Mouse (Mus musculus) forebrain, embryonic 14.5 days (tissue): Measurements from ENCODE around the gene Jsrp1. TPM values are rescaled to one million over a fixed set of nuclear protein-coding genes. Genes with fewer than 3 reads are reported as not detected.

ENCODE experiments used
- ATAC-seq: fragments of 200-750 bp; cut with Nextera tagmentation; 2 replicates; pipeline ENCODE4 v1.8.0; 2017; ENCODE audit warnings: mild to moderate bottlenecking, moderate library complexity
- DNase-seq: peaks from one replicate; pipeline ENCODE4 v3.0.0-alpha.2; 2015; ENCODE audit warnings: low spot score
- H3K27ac ChIP-seq: fragments of 300-500 bp; sonication (generic); 2 replicates; pipeline ENCODE4 v1.5.1; 2014; ENCODE audit warnings: low read depth, mild to moderate bottlenecking, control low read depth, low read length, moderate library complexity
- H3K27me3 ChIP-seq: fragments of 300-500 bp; sonication (generic); replicated peaks from 2 replicates; pipeline ENCODE4 v1.6.1; 2014; ENCODE audit warnings: low read length, control low read depth, mixed read lengths; ENCODE audit not compliant: control insufficient read depth, insufficient read depth
- H3K36me3 ChIP-seq: fragments of 300-500 bp; sonication (generic); 2 replicates; pipeline ENCODE4 v1.6.1; 2014; ENCODE audit warnings: low read length, control low read depth; ENCODE audit not compliant: control insufficient read depth, insufficient read depth
- H3K4me1 ChIP-seq: fragments of 300-500 bp; sonication (generic); 2 replicates; pipeline ENCODE4 v1.6.1; 2014; ENCODE audit warnings: antibody characterized with exemption, low read length, control low read depth; ENCODE audit not compliant: control insufficient read depth, insufficient read depth
- H3K4me2 ChIP-seq: fragments of 300-500 bp; sonication (generic); 2 replicates; pipeline ENCODE4 v1.6.1; 2014; ENCODE audit warnings: mild to moderate bottlenecking, control low read depth, low read length
- H3K4me3 ChIP-seq: fragments of 300-500 bp; sonication (generic); 2 replicates; pipeline ENCODE4 v1.5.1; 2014; ENCODE audit warnings: low read depth, low read length, control low read depth
- H3K9ac ChIP-seq: fragments of 300-500 bp; sonication (generic); 2 replicates; pipeline ENCODE4 v1.6.1; 2014; ENCODE audit warnings: mild to moderate bottlenecking, low read length, control low read depth, moderate library complexity
- H3K9me3 ChIP-seq: fragments of 300-500 bp; sonication (generic); replicated peaks from 2 replicates; pipeline ENCODE4 v1.6.1; 2016; ENCODE audit warnings: low read length, control low read depth, mixed read lengths; ENCODE audit not compliant: control insufficient read depth
- WGBS: fragments of 180-500 bp; shearing (Covaris S2); extraction: QIAGEN DNeasy Blood & Tissue Kit; methylation state at CpG from one replicate; pipeline ENCODE4 v1.1.7; 2014; 5-methylcytosine and 5-hydroxymethylcytosine counted together
- polyA plus RNA-seq: library from polyadenylated mRNA; unstranded; fragments of >200 nt; fragmentation: Nextera tagmentation; extraction: Ambion mirVana; gene quantifications from 2 replicates; pipeline ENCODE4 v1.2.1, GENCODE M21; 2014

The Jsrp1 gene
- polyA plus RNA-seq, 1 experiment from 2014 or later: 0.30 TPM

DNA sequence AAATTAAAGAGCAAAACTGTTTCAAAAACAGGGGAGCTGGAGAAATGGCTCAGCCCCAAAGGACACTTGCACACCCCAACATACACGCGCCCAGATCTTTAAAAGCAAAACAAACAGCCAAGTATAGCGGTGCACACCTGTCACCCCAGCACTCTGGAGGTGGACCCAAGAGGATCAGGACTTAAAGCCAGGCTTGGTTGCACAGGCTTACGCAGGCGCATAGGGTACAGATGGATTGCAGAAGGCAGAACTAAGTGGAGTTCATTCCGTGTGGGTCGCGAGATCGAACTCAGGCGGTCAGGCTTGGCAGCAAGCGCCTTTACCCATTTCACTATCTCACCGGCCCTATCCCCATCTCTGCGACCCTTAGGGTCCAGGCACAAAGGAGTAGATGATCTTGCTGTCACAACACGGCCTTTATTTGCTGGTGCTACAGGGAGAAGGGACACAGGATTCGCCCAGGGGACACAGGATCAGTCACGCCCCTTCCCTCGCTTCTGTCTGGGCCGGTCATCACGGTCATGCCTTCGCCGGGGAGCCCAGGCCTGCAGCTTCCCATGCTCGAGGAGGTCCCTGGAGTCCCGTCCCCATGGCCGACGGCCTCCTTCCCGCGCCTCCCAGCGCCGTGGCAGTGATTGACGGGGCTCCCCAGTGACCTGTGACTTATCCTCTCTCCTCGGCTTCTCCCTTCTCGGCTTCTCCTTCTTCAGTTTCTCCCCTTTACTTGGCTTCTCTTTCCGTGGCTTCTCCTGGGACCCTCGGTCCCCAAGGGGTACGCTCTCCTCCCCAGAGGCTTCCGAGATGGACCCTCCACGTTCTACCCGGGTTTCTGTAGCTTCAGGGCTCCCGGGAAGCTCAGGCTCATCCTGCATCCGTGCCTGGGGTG lies 5.0 kb downstream of the Jsrp1 start:
- H3K4me2 ChIP-seq: 0 out of 2 replicates have a peak overlapping the region, but pooled peaks have one; percentile 6
- no peak overlapping the region for H3K27ac ChIP-seq
- H3K36me3 ChIP-seq: peaks cover 21% of the 10 kb centered on the region
- H3K4me1 ChIP-seq: peaks cover 12% of the 10 kb centered on the region
- DNase-seq: no peak
- WGBS: 17% methylated on average over 40 of the region's 40 CpGs
- no peak for ATAC-seq
- no peak overlapping the region for H3K9ac ChIP-seq
- H3K9me3 ChIP-seq: no peaks in the 10 kb centered on the region
- H3K27me3 ChIP-seq: peaks cover 17% of the 10 kb centered on the region
- H3K4me3 ChIP-seq: no peak overlapping the region

DNA sequence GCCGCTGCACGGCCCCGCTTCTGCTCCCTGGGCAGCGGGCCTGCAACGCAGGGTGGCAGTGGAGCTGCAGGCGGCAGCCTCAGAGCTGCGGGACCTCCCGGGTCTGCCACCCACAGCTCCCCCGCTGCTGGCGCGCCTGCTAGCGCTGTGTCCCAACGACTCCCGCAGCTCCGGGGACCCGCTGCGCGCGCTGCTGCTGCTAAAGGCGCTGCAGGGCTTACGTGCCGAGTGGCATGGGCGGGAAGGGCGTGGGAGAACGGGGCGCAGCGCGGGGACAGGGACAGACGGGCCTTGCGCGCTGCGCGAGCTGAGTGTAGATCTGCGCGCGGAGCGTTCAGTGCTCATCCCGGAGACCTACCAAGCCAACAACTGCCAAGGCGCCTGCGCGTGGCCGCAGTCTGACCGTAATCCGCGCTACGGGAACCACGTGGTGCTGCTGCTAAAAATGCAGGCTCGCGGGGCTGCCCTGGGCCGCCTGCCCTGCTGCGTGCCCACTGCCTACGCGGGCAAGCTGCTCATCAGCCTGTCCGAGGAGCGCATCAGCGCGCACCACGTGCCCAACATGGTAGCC lies 6.2 kb downstream of the Jsrp1 start:
- ATAC-seq: peak; percentile 86
- Histone ChIP-seq H3K9ac (peak overlapping the region; percentile 74), H3K9me3 (no peaks in the 10 kb centered on the region), H3K27ac (peak overlapping the region; percentile 80), H3K4me3 (peak overlapping the region; percentile 43), H3K27me3 (peaks cover 17% of the 10 kb centered on the region), H3K36me3 (peaks cover 33% of the 10 kb centered on the region), H3K4me2 (peak overlapping the region; percentile 94), H3K4me1 (peaks cover 12% of the 10 kb centered on the region)
- WGBS: 2% methylated on average over 58 of the region's 58 CpGs
- peak; percentile 88 for DNase-seq

- Histone ChIP-seq H3K4me3 (peak overlapping the region; percentile 43), H3K36me3 (peaks cover 40% of the 10 kb centered on the region), H3K27ac (peak overlapping the region; percentile 80), H3K9ac (peak overlapping the region; percentile 74), H3K9me3 (no peaks in the 10 kb centered on the region), H3K27me3 (peaks cover 17% of the 10 kb centered on the region), H3K4me1 (peaks cover 12% of the 10 kb centered on the region), H3K4me2 (peak overlapping the region; percentile 94)
- peak; percentile 7; the same call in 1 of the 2 replicates for ATAC-seq
- 48% methylated on average over 34 of the region's 34 CpGs for WGBS
- no peak for DNase-seq
Measured at GRCm38 (mm10) chr10:80806341-80807056, 6.8 kb downstream of the Jsrp1 start.

- no peak overlapping the region for H3K9ac ChIP-seq
- H3K27ac ChIP-seq: no peak overlapping the region
- peaks cover 17% of the 10 kb centered on the region for H3K27me3 ChIP-seq
- H3K4me2 ChIP-seq: no peak overlapping the region
- H3K9me3 ChIP-seq: no peaks in the 10 kb centered on the region
- peak; percentile 51 for DNase-seq
- peaks cover 45% of the 10 kb centered on the region for H3K36me3 ChIP-seq
- 21% methylated on average over 3 of the region's 3 CpGs for WGBS
- H3K4me1 ChIP-seq: peaks cover 12% of the 10 kb centered on the region
- ATAC-seq: 0 out of 2 replicates have a peak, but pooled peaks have one; percentile 21
- no peak overlapping the region for H3K4me3 ChIP-seq
Measured at GRCm38 (mm10) chr10:80805925-80806324, 7.4 kb downstream of the Jsrp1 start.

- no peak overlapping the region for H3K27ac ChIP-seq
- H3K27me3 ChIP-seq: peaks cover 16% of the 10 kb centered on the region
- ATAC-seq (no peak), DNase-seq (no peak)
- H3K9me3 ChIP-seq: no peaks in the 10 kb centered on the region
- H3K4me1 ChIP-seq: peaks cover 13% of the 10 kb centered on the region
- H3K9ac ChIP-seq: no peak overlapping the region
- H3K4me3 ChIP-seq: no peak overlapping the region
- no peak overlapping the region for H3K4me2 ChIP-seq
- 74% methylated on average over 5 of the region's 5 CpGs for WGBS
- H3K36me3 ChIP-seq: peaks cover 51% of the 10 kb centered on the region
Measured at GRCm38 (mm10) chr10:80805322-80805721, 8.0 kb downstream of the Jsrp1 start.

GRCm38 (mm10) chr10:80804916-80805315 lies 8.4 kb downstream of the Jsrp1 start, which contains the start of gene Amh:
Amh (plus strand) TSS chr10:80805243.
- H3K27me3 ChIP-seq: peaks cover 12% of the 10 kb centered on the region
- ATAC-seq (no peak), DNase-seq (no peak)
- no peaks in the 10 kb centered on the region for H3K9me3 ChIP-seq
- no peak within 1 kb of the TSS for H3K4me2 ChIP-seq
- peaks cover 13% of the 10 kb centered on the region for H3K4me1 ChIP-seq
- peaks cover 55% of the 10 kb centered on the region for H3K36me3 ChIP-seq
- no peak within 1 kb of the TSS for H3K9ac ChIP-seq
- H3K4me3 ChIP-seq: no peak within 1 kb of the TSS
- H3K27ac ChIP-seq: no peak within 1 kb of the TSS
- WGBS: 60% methylated on average over 6 of the region's 6 CpGs

GRCm38 (mm10) chr10:80804340-80804739 lies 9.0 kb downstream of the Jsrp1 start:
- peaks cover 8% of the 10 kb centered on the region; the same call in 1 of the 2 replicates for H3K27me3 ChIP-seq
- H3K4me3 ChIP-seq: no peak overlapping the region
- peaks cover 18% of the 10 kb centered on the region for H3K4me1 ChIP-seq
- no peak overlapping the region for H3K4me2 ChIP-seq
- ATAC-seq (no peak), DNase-seq (no peak)
- no peaks in the 10 kb centered on the region for H3K9me3 ChIP-seq
- H3K36me3 ChIP-seq: peaks cover 55% of the 10 kb centered on the region
- 96% methylated on average over 2 of the region's 2 CpGs for WGBS
- no peak overlapping the region for H3K27ac ChIP-seq
- H3K9ac ChIP-seq: no peak overlapping the region

DNA sequence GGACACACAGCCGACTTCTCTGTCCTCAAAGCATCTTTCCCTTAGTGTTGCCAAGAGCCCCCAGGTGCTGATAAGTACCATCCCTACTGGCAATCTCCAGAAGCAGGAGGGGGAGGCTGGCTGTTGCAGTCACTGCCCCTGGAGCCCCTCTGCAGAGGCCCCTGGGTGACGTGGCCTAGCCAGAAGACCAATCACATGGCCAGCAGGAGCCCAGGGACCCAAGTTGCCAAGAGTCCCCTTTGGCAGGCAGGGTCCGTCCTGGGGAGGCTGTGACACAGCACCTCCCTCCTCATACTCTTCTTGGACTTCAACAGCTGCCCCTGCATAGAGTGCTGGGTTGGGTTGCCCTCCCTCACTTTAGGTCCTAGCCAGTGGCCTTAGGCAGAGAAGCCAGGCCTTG lies 10.3 kb downstream of the Jsrp1 start:
- no peak overlapping the region for H3K4me3 ChIP-seq
- ATAC-seq: no peak
- no peak for DNase-seq
- no peak overlapping the region for H3K4me2 ChIP-seq
- H3K9me3 ChIP-seq: no peaks in the 10 kb centered on the region
- 85% methylated on average over 3 of the region's 3 CpGs for WGBS
- 0 out of 2 replicates have a peak, but pooled peaks cover 1% of the 10 kb centered on the region for H3K27me3 ChIP-seq
- peaks cover 55% of the 10 kb centered on the region for H3K36me3 ChIP-seq
- peaks cover 20% of the 10 kb centered on the region for H3K4me1 ChIP-seq
- H3K27ac ChIP-seq: no peak overlapping the region
- no peak overlapping the region for H3K9ac ChIP-seq
